Comparison of ENCODE assay signal across 9 mouse cellular contexts in the genomic region with DNA sequence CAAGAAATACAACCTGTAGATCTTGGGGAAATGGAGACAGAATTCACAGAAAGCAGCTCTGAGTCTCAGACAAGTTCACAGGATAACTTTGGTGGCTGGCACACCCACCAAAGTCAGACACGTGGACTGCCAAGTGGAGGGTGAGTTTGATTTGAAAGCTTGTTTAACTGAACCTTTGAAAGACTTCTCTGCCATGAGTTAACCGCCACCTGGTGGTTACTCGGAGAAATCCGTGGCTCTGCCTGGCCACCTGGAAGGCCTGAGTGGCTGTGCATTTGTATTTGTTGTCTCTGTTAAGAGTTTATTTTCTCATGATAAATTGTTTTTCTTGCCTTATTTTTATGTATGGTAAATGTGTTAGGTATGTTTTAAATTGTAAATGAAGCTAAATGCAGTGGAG. TPM values are rescaled to one million over a fixed set of nuclear protein-coding genes. Genes with fewer than 3 reads are reported as not detected.
A peak's percentile ranks its signal among the peaks of the same experiment; 100 is the strongest.
DNase-seq lines count a peak whose midpoint lies in the region; ATAC-seq and TF ChIP-seq lines count a peak whose summit lies in the region.
"Had no signal": no experiment of that assay in that cellular context is flagged by ENCODE, and none has a peak within 500 bp of the region (broad histone marks: within the 10 kb centered on the region; RNA-seq: fewer than 3 reads in every experiment).

No protein-coding gene starts in this region.

- no peak overlapping the region for H3K9ac ChIP-seq in neural tube, embryonic 15.5 days (replicated peaks)

- DNase-seq in gastrocnemius, postnatal 14 days, result peak; percentile 39
- DNase-seq in gastrocnemius, postnatal 25 days, result no peak
- DNase-seq in neural tube, embryonic 10.5 days (ENCODE audit: extremely low spot score, low spot score), result peak; percentile 38
- DNase-seq in brain, embryonic 14.5 days (ENCODE audit: low read depth), result peak; percentile 53
- peak; percentile 41 to 74 for DNase-seq in kidney, postnatal 36 days
- peak; percentile 46 for DNase-seq in retina, postnatal 1 day
- DNase-seq in Muller cell, postnatal 12 days (ENCODE audit: inconsistent ontology term), result no peak

- no peak overlapping the region for H3K27ac ChIP-seq in neural tube, embryonic 15.5 days (replicated peaks)

- TF ChIP-seq CTCF in brain, embryonic 14.5 days (IDR thresholded peaks at IDR 0.05; ENCODE audit: borderline replicate concordance, extremely low read depth, insufficient read depth, insufficient read length), result peak; percentile 63

- H3K36me3 ChIP-seq in neural tube, embryonic 15.5 days, result no peaks in the 10 kb centered on the region

- H3K27me3 ChIP-seq in neural tube, embryonic 15.5 days (replicated peaks), result no peaks in the 10 kb centered on the region

- no peaks in the 10 kb centered on the region for H3K4me1 ChIP-seq in neural tube, embryonic 15.5 days

- H3K9me3 ChIP-seq in neural tube, embryonic 15.5 days (replicated peaks), result no peaks in the 10 kb centered on the region; the same call in 1 of the 2 replicates

- intact Hi-C loops in gastrocnemius, postnatal 14 days (cut with DNase I; ENCODE audit: low total_unique reads), result no loop called here

- whole genome bisulfite sequencing in neural tube, embryonic 15.5 days, result 12% methylated on average over 4 of the region's 4 CpGs

- ATAC-seq in neural tube, embryonic 15.5 days (ENCODE audit: low FRiP score), result no peak

- no peak overlapping the region for H3K4me2 ChIP-seq in neural tube, embryonic 15.5 days

- TF ChIP-seq POLR2A in brain, embryonic 14.5 days (IDR thresholded peaks at IDR 0.05; ENCODE audit: borderline replicate concordance, extremely low read depth, insufficient read depth, insufficient read length, poor library complexity, severe bottlenecking), result no peak

- H3K4me3 ChIP-seq in neural tube, embryonic 15.5 days (replicated peaks), result no peak overlapping the region

RNA-seq across cellular contexts. Expression of a gene that starts 10.4 kb away (rescaled TPM):
- total RNA-seq in gastrocnemius, postnatal 14 days (2021), result not detected
- not detected for total RNA-seq in gastrocnemius, postnatal 25 days (2021)
- not detected in 2 replicates for polyA plus RNA-seq in neural tube, embryonic 15.5 days (2015; fragmentation: Nextera tagmentation; extraction: Ambion mirVana)
- polyA plus RNA-seq in brain, embryonic 14.5 days (2012; rRNA removed), result not detected in 2 replicates
- total RNA-seq: heart, postnatal 36 days had no signal

RNA-seq across cellular contexts. Expression of a gene that starts 15.9 kb away (rescaled TPM):
- 10 to 100 TPM; 19.9 to 20.8 TPM for total RNA-seq in gastrocnemius, postnatal 14 days (2021)
- 10 to 100 TPM in 1 of 2 experiments, 1 to 10 TPM in 1; 9.2 to 11.6 TPM for total RNA-seq in gastrocnemius, postnatal 25 days (2021)
- polyA plus RNA-seq in neural tube, embryonic 15.5 days (2015; fragmentation: Nextera tagmentation; extraction: Ambion mirVana), result 6.8 and 14.6 TPM in 2 replicates
- polyA plus RNA-seq in brain, embryonic 14.5 days (2012; rRNA removed), result 16.0 and 20.6 TPM in 2 replicates

Comparison
In these comparisons a context has a peak if more than half of its experiments do, and no peak if none do; other contexts are left out.
1. DNase-seq: peak in gastrocnemius, postnatal 14 days (single experiment), neural tube, embryonic 10.5 days (single experiment), brain, embryonic 14.5 days (single experiment), kidney, postnatal 36 days (2 of 2) and retina, postnatal 1 day (single experiment); none in gastrocnemius, postnatal 25 days (single experiment) and Muller cell, postnatal 12 days (single experiment).